Mouse (Mus musculus): ENCODE measurements at regions not wholly inside any gene's neighbourhood (a gene's known extent, or its start where the extent isn't known, plus 50 kb on each side); places are given as distances from the start of the nearest gene placed in this dataset.

GRCm38 (mm10) chr1:51622986-51623385, 144.8 kb upstream of the Nabp1 start:
- peaks cover 8% of the 10 kb centered on the region; the same call in 1 of the 2 replicates for H3K4me1 ChIP-seq (ENCODE audit: control insufficient read depth, insufficient read depth, low read length)

DNA sequence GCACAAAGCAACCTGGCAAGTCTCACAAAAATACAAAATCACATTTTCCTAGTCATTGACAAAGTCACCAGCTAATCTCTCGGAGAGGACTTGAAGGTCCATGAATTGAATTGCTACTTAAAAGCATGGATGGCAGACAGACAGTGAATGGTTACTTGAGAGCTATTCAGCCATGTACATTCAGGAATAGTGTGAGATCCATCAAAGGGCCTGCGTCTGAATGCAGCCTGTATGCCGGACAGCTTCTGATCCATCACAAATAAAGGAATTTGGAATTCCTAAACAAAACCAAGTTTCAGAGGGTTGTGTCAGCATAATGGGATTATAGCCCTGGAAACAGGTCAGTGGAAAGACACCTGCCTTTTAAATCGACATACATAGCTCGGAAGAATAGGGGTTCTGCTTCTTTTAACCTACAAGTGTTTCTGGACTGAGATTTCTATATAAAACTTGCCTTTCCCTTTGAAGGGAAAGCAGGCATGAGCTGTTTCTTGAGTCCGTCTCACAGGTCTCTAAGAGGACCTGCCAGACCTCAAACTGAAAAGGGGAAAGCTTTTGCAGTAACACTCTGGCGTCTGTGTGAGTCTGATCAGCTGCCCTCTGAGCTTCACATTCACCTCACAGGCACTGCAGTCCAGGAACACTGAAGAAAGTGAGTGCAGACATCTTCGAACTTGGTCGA, 144.1 kb upstream of the Nabp1 start:
- no peak for DNase-seq (ENCODE audit: low spot score)

More at GRCm38 (mm10) chr1:51622986-51623385, 144.8 kb upstream of the Nabp1 start:
- H3K27ac ChIP-seq (replicated peaks; ENCODE audit: low read depth, low read length): no peak overlapping the region
- no peak overlapping the region for H3K4me2 ChIP-seq (ENCODE audit: low read depth, severe bottlenecking)
- H3K4me3 ChIP-seq (ENCODE audit: low read depth, low read length): no peak overlapping the region
- H3K36me3 ChIP-seq (ENCODE audit: control insufficient read depth, insufficient read depth, low read length): no peaks in the 10 kb centered on the region
- no peaks in the 10 kb centered on the region for H3K27me3 ChIP-seq (ENCODE audit: control insufficient read depth, insufficient read depth, low read length)
- DNase-seq (ENCODE audit: low spot score) (no peak), ATAC-seq (ENCODE audit: insufficient number of reproducible peaks, low FRiP score, low TSS enrichment, low read depth) (no peak)
- H3K9ac ChIP-seq (ENCODE audit: low read length): no peak overlapping the region
- 95% methylated on average over 3 of the region's 3 CpGs for WGBS
- H3K9me3 ChIP-seq (ENCODE audit: control insufficient read depth, low read length): no peaks in the 10 kb centered on the region

DNA sequence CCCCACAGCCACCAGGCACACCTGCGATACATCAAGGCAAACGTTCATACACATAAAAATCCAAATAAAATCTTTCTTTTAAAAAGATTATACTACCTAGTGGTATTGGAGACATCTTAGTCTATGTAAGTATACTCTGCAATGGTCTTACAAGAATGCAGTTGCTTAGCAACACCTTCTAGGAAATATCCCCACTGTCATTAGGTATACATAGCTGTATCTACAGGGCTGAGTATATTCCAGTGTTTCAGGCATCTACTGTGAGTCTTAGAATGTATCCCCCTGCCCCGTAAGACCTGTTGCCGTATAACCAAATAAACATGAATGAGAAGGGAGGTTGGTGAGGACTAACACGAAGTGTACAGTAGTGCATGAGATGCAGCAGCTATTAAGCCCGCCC, 142.8 kb upstream of the Nabp1 start:
- DNase-seq (ENCODE audit: low spot score) (no peak), ATAC-seq (ENCODE audit: insufficient number of reproducible peaks, low FRiP score, low TSS enrichment, low read depth) (no peak)
- H3K27ac ChIP-seq (replicated peaks; ENCODE audit: low read depth, low read length): no peak overlapping the region
- no peaks in the 10 kb centered on the region for H3K9me3 ChIP-seq (ENCODE audit: control insufficient read depth, low read length)
- no peak overlapping the region for H3K4me2 ChIP-seq (ENCODE audit: low read depth, severe bottlenecking)
- WGBS: 86% methylated on average over 6 of the region's 6 CpGs
- H3K4me3 ChIP-seq (ENCODE audit: low read depth, low read length): no peak overlapping the region
- H3K4me1 ChIP-seq (ENCODE audit: control insufficient read depth, insufficient read depth, low read length): peaks cover 14% of the 10 kb centered on the region; the same call in 1 of the 2 replicates
- H3K27me3 ChIP-seq (ENCODE audit: control insufficient read depth, insufficient read depth, low read length): no peaks in the 10 kb centered on the region
- no peak overlapping the region for H3K9ac ChIP-seq (ENCODE audit: low read length)
- H3K36me3 ChIP-seq (ENCODE audit: control insufficient read depth, insufficient read depth, low read length): no peaks in the 10 kb centered on the region

More for the DNA sequence above, 144.1 kb upstream of the Nabp1 start:
- no peaks in the 10 kb centered on the region for H3K9me3 ChIP-seq (ENCODE audit: control insufficient read depth, low read length)
- WGBS: 78% methylated on average over 9 of the region's 9 CpGs
- no peak overlapping the region for H3K4me3 ChIP-seq (ENCODE audit: low read depth, low read length)
- H3K4me1 ChIP-seq (ENCODE audit: control insufficient read depth, insufficient read depth, low read length): peaks cover 13% of the 10 kb centered on the region; the same call in 1 of the 2 replicates
- H3K36me3 ChIP-seq (ENCODE audit: control insufficient read depth, insufficient read depth, low read length): no peaks in the 10 kb centered on the region
- H3K27me3 ChIP-seq (ENCODE audit: control insufficient read depth, insufficient read depth, low read length): no peaks in the 10 kb centered on the region
- H3K4me2 ChIP-seq (ENCODE audit: low read depth, severe bottlenecking): no peak overlapping the region
- ATAC-seq (ENCODE audit: insufficient number of reproducible peaks, low FRiP score, low TSS enrichment, low read depth): no peak
- no peak overlapping the region for H3K9ac ChIP-seq (ENCODE audit: low read length)
- H3K27ac ChIP-seq (replicated peaks; ENCODE audit: low read depth, low read length): no peak overlapping the region

GRCm38 (mm10) chr1:51617502-51618251, 139.5 kb upstream of the Nabp1 start:
- Histone ChIP-seq H3K4me1 (ENCODE audit: control insufficient read depth, insufficient read depth, low read length) (peaks cover 11% of the 10 kb centered on the region; the same call in 1 of the 2 replicates), H3K4me3 (ENCODE audit: low read depth, low read length) (no peak overlapping the region), H3K9ac (ENCODE audit: low read length) (0 out of 2 replicates have a peak overlapping the region, but pooled peaks have one; percentile 39), H3K9me3 (ENCODE audit: control insufficient read depth, low read length) (no peaks in the 10 kb centered on the region), H3K36me3 (ENCODE audit: control insufficient read depth, insufficient read depth, low read length) (no peaks in the 10 kb centered on the region), H3K27ac (replicated peaks; ENCODE audit: low read depth, low read length) (0 out of 2 replicates have a peak overlapping the region, but pooled peaks have one; percentile 62), H3K27me3 (ENCODE audit: control insufficient read depth, insufficient read depth, low read length) (no peaks in the 10 kb centered on the region), H3K4me2 (ENCODE audit: low read depth, severe bottlenecking) (no peak overlapping the region)
- 0 out of 2 replicates have a peak, but pooled peaks have one; percentile 23 for ATAC-seq (ENCODE audit: insufficient number of reproducible peaks, low FRiP score, low TSS enrichment, low read depth)
- whole genome bisulfite sequencing: 44% methylated on average over 13 of the region's 13 CpGs
- DNase-seq (ENCODE audit: low spot score): peak; percentile 41

- Histone ChIP-seq H3K9me3 (ENCODE audit: control insufficient read depth, low read length) (no peaks in the 10 kb centered on the region), H3K36me3 (ENCODE audit: control insufficient read depth, insufficient read depth, low read length) (no peaks in the 10 kb centered on the region), H3K27ac (replicated peaks; ENCODE audit: low read depth, low read length) (no peak overlapping the region), H3K27me3 (ENCODE audit: control insufficient read depth, insufficient read depth, low read length) (no peaks in the 10 kb centered on the region), H3K4me1 (ENCODE audit: control insufficient read depth, insufficient read depth, low read length) (peaks cover 11% of the 10 kb centered on the region; the same call in 1 of the 2 replicates), H3K4me2 (ENCODE audit: low read depth, severe bottlenecking) (no peak overlapping the region), H3K4me3 (ENCODE audit: low read depth, low read length) (no peak overlapping the region), H3K9ac (ENCODE audit: low read length) (no peak overlapping the region)
- no peak for DNase-seq (ENCODE audit: low spot score)
- ATAC-seq (ENCODE audit: insufficient number of reproducible peaks, low FRiP score, low TSS enrichment, low read depth): no peak
- WGBS: 94% methylated on average over 1 of the region's 1 CpGs
These were observed 137.9 kb upstream of the Nabp1 start for GRCm38 (mm10) chr1:51616091-51616490.

DNA sequence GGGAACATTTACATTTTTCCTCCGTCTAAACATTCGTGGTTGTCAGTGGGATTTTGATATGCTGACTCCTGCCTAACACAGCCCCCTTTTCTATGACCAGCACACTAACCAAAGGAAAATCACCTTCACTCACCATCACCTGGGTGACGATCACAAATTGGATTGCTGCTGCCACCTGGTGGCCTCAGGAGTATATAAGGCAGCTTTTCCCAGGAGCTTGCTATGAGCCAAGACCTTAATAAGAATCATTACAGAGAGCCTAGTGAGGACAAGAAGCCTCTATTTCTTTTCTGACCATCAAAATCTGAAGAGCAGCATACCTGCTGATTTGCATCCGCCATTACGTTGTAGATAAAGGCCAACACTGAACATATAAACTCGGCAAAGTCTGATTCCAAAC, 137.3 kb upstream of the Nabp1 start:
- ATAC-seq (ENCODE audit: insufficient number of reproducible peaks, low FRiP score, low TSS enrichment, low read depth) (no peak), DNase-seq (ENCODE audit: low spot score) (peak; percentile 72)
- Histone ChIP-seq H3K4me1 (ENCODE audit: control insufficient read depth, insufficient read depth, low read length) (peaks cover 11% of the 10 kb centered on the region; the same call in 1 of the 2 replicates), H3K36me3 (ENCODE audit: control insufficient read depth, insufficient read depth, low read length) (no peaks in the 10 kb centered on the region), H3K27ac (replicated peaks; ENCODE audit: low read depth, low read length) (no peak overlapping the region), H3K27me3 (ENCODE audit: control insufficient read depth, insufficient read depth, low read length) (no peaks in the 10 kb centered on the region), H3K4me3 (ENCODE audit: low read depth, low read length) (no peak overlapping the region), H3K9me3 (ENCODE audit: control insufficient read depth, low read length) (no peaks in the 10 kb centered on the region), H3K4me2 (ENCODE audit: low read depth, severe bottlenecking) (no peak overlapping the region), H3K9ac (ENCODE audit: low read length) (no peak overlapping the region)
- WGBS: 22% methylated on average over 6 of the region's 6 CpGs

- Histone ChIP-seq H3K9me3 (ENCODE audit: control insufficient read depth, low read length) (no peaks in the 10 kb centered on the region), H3K27me3 (ENCODE audit: control insufficient read depth, insufficient read depth, low read length) (no peaks in the 10 kb centered on the region), H3K27ac (replicated peaks; ENCODE audit: low read depth, low read length) (no peak overlapping the region), H3K9ac (ENCODE audit: low read length) (no peak overlapping the region), H3K4me2 (ENCODE audit: low read depth, severe bottlenecking) (no peak overlapping the region), H3K36me3 (ENCODE audit: control insufficient read depth, insufficient read depth, low read length) (no peaks in the 10 kb centered on the region), H3K4me3 (ENCODE audit: low read depth, low read length) (no peak overlapping the region), H3K4me1 (ENCODE audit: control insufficient read depth, insufficient read depth, low read length) (peaks cover 11% of the 10 kb centered on the region; the same call in 1 of the 2 replicates)
- ATAC-seq (ENCODE audit: insufficient number of reproducible peaks, low FRiP score, low TSS enrichment, low read depth) (no peak), DNase-seq (ENCODE audit: low spot score) (no peak)
These were observed 136.5 kb upstream of the Nabp1 start for GRCm38 (mm10) chr1:51614700-51615099.

DNA sequence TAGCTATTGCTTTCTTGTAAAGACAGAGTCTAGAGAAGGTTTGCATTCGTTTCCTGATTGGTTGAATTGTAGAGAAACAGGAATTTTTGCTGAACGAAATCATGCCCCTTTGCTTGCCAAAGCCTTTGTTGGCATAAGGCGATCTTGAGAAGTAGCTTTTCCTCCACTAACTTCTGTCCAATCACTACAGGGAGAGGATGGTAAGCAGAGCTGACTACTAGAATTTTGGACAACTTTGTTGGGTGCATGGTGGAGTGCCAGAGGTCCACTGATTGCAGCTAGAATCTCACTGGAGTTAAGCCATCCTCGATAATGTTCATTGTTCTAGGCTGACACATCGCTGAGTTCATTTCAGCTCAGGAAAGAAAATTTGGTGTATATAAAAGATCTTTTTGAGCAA, 131.1 kb upstream of the Nabp1 start:
- 92% methylated on average over 5 of the region's 5 CpGs for WGBS
- DNase-seq (ENCODE audit: low spot score): no peak

More for the DNA sequence above, 131.1 kb upstream of the Nabp1 start:
- ATAC-seq (ENCODE audit: insufficient number of reproducible peaks, low FRiP score, low TSS enrichment, low read depth): no peak
- Histone ChIP-seq H3K27ac (replicated peaks; ENCODE audit: low read depth, low read length) (no peak overlapping the region), H3K9ac (ENCODE audit: low read length) (no peak overlapping the region), H3K36me3 (ENCODE audit: control insufficient read depth, insufficient read depth, low read length) (no peaks in the 10 kb centered on the region), H3K4me1 (ENCODE audit: control insufficient read depth, insufficient read depth, low read length) (0 out of 2 replicates have a peak, but pooled peaks cover 3% of the 10 kb centered on the region), H3K27me3 (ENCODE audit: control insufficient read depth, insufficient read depth, low read length) (no peaks in the 10 kb centered on the region), H3K4me2 (ENCODE audit: low read depth, severe bottlenecking) (no peak overlapping the region), H3K4me3 (ENCODE audit: low read depth, low read length) (no peak overlapping the region), H3K9me3 (ENCODE audit: control insufficient read depth, low read length) (no peaks in the 10 kb centered on the region)
